Mouse (Mus musculus) monocyte, adult 2 months (primary cell): ENCODE data around the gene Ppm1h.
A peak's percentile ranks its signal among the peaks of the same experiment; 100 is the strongest.

Experiments used
- DNase-seq, 2 experiments: peaks; one replicate each; pipeline ENCODE4 v3.0.0; 2022; ENCODE audit warnings: low spot score in 2 of 2, low read depth in 1 of 2

Ppm1h gene

DNA sequence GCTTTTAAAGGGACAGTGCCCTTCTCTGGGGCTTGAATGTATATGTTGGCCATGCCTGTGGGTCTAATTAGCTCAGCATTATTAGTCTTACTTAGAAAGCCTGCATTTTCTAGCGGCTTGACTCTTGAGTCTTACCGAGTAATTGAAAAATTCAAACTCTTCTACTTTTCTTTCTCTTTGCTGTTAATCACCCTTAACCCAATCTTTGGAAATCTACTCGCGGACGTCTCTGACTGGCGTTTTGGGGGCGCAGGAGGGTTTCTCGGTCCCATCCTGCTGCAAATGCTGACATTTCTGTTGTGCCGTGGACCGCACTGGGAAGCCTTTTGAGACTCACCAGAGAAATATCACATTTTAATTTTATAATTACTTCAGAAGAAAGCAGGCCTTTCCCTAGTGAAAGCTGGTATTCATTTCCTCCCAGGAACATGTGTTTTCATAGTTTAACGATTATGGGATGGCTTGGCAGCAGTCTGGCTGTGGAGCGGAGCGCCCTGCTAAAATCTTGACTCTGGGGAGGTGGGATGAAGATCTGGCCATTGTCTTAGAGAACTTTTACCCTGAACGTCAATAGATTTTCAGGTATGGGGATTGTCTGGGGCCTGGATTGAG is 208.5 kb downstream of the Ppm1h start:
- no peak for DNase-seq

DNA sequence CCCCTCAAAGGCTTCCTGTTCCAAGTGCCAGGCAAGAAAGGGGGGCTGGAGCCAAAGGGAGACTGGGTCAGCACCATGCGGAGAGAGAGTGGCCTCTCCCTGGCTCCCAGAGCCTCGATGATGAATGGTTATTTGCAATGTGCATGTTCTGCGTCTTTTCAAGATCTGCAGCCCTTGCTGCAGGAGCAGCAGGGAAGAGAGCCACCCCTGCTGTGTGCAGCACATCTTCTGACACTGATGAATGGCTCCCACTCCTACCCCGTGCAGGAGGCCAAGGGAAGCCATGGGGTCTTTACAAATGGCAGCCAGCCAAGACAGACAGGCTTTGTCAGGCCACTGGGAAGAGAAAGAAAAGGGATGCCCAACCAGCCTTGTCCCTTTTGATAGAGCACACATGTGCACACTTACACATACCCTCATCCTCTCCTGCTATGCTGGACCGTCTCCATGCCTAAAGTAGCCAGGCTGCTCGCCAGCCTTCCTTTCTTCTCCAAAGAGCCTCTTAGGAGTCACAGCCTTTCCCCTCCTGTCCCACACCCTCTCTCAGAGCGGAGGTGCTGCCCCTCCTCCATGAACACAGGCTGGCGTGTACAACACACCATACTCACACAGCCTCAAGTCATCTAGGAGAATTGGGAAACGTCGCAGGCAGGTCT is 209.1 kb downstream of the Ppm1h start:
- DNase-seq, result no peak

DNA sequence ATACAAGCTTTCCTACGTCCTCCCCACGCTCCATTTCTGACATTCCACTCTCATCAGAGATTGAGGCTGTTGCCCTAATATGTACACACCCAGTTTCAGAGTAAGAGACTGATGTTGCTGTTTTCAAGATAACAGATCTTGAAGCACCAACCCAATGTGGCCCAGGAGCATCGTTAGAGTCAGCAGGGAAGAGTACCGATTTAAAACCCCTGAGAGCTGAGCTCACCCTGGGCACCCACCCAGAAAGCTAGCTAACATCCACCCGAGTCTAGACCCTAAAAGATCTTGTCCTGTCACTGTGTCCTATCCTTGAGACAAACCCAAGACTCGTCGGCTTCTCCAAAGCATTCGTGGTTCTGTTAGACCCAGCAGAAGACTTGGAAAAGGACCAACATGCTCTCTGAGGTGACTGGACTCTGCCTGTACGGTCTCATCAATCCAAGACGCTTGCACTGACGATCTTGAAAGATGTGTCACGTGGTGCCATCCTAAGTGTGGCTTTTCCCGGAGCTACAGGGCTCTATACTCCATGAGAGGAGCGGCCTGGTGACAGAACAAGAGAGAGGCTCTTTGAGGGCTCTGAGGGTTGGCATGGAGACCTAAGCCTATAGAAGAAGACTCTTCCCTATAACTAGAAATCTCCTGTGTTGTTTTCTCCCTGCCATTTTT is 212.3 kb downstream of the Ppm1h start:
- no peak for DNase-seq

GRCm38 (mm10) chr10:122891461-122891860 is 212.9 kb downstream of the Ppm1h start:
- no peak for DNase-seq

DNA sequence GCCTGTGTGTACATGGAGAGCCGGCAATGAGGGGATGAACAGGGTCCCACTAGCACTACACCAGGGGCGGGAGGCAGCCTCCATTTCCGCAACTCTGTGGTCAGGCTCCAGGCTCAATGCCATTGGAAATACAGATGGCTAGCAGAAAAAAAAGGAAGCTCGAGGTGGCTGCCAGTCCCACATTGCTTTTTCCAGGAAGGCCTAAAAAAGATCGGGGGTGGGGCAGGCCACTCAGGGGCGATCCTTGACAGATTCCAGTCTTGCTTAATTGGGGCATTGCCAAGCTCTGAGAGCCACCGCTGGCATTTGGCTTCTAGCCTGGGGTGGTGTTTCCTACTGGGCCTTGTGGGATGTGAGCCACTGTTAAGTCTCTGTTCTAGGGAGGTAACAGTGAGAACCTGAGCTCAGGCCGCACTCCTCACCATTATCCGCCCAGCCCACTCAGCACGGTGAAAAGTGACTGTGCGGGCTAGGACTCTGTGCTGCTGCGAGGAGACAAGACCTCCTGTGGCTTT is 216.1 kb downstream of the Ppm1h start:
- DNase-seq, result peak in 1 of 2 experiments; percentile 16

GRCm38 (mm10) chr10:122895121-122895770 is 216.7 kb downstream of the Ppm1h start:
- DNase-seq, result peak in 1 of 2 experiments; percentile 19

- DNase-seq, result no peak
Observed at GRCm38 (mm10) chr10:122899971-122900370, 221.4 kb downstream of the Ppm1h start.

DNA sequence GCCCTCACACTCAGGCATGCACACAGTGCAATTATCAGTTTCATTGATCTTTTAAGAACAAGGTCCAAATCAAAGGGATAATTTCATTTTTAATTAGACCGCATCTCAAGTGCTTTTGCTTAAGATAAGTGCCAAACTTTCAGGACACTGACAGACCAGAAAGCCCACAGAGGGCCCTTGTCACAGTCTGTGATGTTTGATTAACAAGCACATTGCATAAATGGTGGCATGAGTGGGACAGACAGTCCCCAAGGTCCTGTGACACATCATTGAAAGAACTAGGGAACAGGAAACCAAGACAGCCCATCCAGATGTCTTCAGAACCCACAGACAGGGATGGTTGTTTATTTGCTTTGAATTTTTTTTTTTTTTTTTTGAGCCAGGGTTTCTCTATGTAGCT is 221.9 kb downstream of the Ppm1h start:
- no peak for DNase-seq

GRCm38 (mm10) chr10:122901379-122901778 is 222.8 kb downstream of the Ppm1h start:
- no peak for DNase-seq

GRCm38 (mm10) chr10:122909406-122910032 is 231.0 kb downstream of the Ppm1h start:
- DNase-seq, result no peak

- no peak for DNase-seq
Observed at GRCm38 (mm10) chr10:122910798-122911225, 232.2 kb downstream of the Ppm1h start.

DNA sequence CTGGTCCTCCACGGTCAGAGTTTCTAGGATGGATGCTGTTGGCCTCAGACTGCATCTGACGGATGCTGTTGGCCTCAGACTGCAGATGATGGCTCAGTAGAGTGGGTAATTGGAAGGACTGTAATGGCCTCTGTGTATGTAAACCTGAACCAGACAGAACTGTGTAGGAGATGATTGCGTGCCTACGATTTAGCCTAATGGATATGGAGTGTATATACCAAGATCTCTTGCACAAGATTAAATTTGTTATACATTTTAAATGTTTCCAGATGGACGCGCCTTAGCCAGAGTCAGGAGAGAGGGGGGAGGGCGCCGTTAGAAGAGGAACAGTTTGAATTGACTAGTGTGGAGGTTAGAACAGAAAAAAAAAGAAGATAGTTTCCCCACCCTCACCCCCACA is 233.1 kb downstream of the Ppm1h start:
- DNase-seq, result no peak

DNA sequence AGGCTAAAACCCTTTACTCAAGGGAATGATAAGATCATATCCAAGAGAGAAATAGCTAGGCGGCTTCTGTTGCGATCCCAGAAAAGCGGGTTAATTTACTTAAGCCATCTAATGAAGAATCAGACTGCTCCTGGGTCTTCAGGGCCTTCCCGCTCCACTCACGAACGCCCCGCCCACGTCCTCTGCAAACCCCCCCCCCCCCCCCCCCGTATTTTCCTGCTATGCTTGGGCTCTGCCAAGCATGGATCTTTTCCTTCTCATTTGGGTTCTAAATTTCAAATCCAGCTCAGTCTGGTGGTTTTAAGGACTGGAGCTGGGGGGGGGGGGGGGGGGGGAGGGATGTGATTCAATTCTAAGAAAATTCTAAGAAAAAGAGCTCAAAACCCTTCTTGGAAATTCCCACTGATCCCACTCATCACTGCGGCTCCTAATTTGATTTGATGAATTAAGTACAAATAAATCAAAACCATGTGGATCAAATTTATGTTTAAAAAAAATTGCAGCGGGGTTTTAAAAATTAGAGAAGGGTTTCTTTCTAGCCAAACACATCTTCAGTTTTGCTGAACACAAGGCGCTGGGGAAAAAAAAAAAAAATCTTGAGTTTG is 233.6 kb downstream of the Ppm1h start:
- DNase-seq, result no peak

GRCm38 (mm10) chr10:122912701-122913368 is 234.3 kb downstream of the Ppm1h start:
- no peak for DNase-seq

DNA sequence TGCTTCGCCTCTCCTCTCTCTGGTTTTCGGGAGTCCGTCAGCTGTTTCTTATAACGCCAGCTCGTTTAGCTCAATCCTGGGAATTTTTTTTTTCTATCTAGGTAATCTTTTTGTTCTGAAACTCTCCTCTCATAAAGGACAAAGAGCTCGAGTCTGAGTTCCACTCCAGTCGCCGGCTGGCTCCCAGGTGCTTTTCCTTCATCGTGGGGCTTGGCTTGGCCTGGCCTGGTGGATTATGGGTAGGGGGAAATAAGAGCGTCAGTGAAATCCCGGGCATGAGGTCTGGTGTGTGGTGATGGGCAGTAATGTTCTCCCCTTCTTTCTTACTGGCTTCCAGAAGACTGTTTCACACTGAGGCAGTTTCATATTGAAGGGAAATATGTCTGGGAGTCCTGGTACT is 234.8 kb downstream of the Ppm1h start:
- DNase-seq, result no peak

GRCm38 (mm10) chr10:122915905-122916304 is 237.3 kb downstream of the Ppm1h start:
- DNase-seq, result no peak

- DNase-seq, result no peak
Observed at GRCm38 (mm10) chr10:122917648-122918324, 239.2 kb downstream of the Ppm1h start.

DNA sequence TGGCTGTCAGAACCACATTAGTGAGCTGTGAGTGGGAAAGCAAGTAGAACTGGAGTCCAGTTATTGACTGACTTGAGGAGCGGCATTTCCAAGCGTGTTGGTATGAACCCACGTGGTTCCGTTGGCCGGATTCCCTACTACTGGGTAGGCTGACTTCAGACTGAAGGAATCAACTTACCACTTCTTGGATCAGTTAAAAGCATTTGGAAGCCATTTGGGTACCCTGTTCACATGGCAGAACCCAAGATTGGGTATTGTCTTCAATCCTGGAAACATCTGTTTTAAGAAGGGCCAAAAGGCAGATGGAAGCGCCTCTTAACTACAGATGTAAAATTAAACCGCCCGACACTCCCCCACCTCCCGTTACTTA is 239.7 kb downstream of the Ppm1h start:
- no peak for DNase-seq

GRCm38 (mm10) chr10:122918754-122919153 is 240.2 kb downstream of the Ppm1h start:
- DNase-seq, result no peak

DNA sequence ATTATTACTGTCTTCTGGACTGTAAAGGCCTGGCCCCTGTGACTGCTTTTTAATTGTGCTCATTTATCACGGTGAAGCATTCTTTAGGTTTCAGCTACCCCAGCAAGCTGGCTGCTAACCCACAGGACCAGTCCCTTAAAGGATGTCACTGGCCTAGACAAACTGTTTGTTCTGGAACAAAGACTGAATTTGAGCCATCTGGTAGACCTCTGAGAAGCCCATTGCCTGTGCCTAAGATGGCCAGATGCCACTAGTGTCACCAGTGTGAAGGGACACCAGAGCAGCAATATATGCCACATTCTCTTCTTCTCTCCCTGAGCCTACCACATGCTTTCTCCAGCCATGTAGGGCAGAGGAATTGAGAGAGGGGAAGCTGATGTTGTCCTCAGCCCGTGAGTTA is 240.9 kb downstream of the Ppm1h start:
- DNase-seq, result no peak
